Mouse (Mus musculus) forebrain, embryonic 10.5 days (tissue): ENCODE results near the gene Tle4. TPM values are rescaled to one million over a fixed set of nuclear protein-coding genes. Genes with fewer than 3 reads are reported as not detected.

Source experiments
- DNase-seq: peaks from one replicate; pipeline ENCODE4 v3.0.0-alpha.2; 2017; ENCODE audit warnings: low spot score; ENCODE audit errors: extremely low spot score
- H3K27ac ChIP-seq: fragments of 300-500 bp; sonication (generic); 2 replicates; pipeline ENCODE4 v1.5.1; 2016; ENCODE audit warnings: mild to moderate bottlenecking
- H3K27me3 ChIP-seq: fragments of 300-500 bp; sonication (generic); 2 replicates; pipeline ENCODE4 v1.6.1; 2016; ENCODE audit warnings: mild to moderate bottlenecking; ENCODE audit not compliant: poor library complexity, severe bottlenecking
- H3K36me3 ChIP-seq: fragments of 300-500 bp; sonication (generic); replicated peaks from 2 replicates; pipeline ENCODE4 v1.6.1; 2016; ENCODE audit warnings: mild to moderate bottlenecking, moderate library complexity
- H3K4me1 ChIP-seq: fragments of 300-500 bp; sonication (generic); 2 replicates; pipeline ENCODE4 v1.6.1; 2016
- H3K4me3 ChIP-seq: fragments of 300-500 bp; sonication (generic); 2 replicates; pipeline ENCODE4 v1.5.1; 2016; ENCODE audit warnings: mild to moderate bottlenecking, moderate library complexity
- H3K9me3 ChIP-seq: fragments of 300-500 bp; sonication (generic); 2 replicates; pipeline ENCODE4 v1.6.1; 2016; ENCODE audit warnings: mild to moderate bottlenecking, moderate library complexity
- WGBS: fragments of 180-500 bp; shearing (Covaris S2); methylation state at CpG from one replicate; pipeline ENCODE4 v1.1.7; 2016; 5-methylcytosine and 5-hydroxymethylcytosine counted together
- polyA plus RNA-seq: library from polyadenylated mRNA; unstranded; fragments of >200 nt; fragmentation: Nextera tagmentation; extraction: Ambion mirVana; gene quantifications from 2 replicates; pipeline ENCODE4 v1.2.1, GENCODE M21; 2016

Gene Tle4
- polyA plus RNA-seq, 1 experiment from 2014 or later = 24.5 TPM

GRCm38 (mm10) chr19:14505885-14506548 lies 91.8 kb downstream of the Tle4 start:
- H3K4me1 ChIP-seq = peaks cover 92% of the 10 kb centered on the region
- peak overlapping the region; percentile 66 for H3K27ac ChIP-seq
- peaks cover 66% of the 10 kb centered on the region for H3K27me3 ChIP-seq
- DNase-seq = peak; percentile 16
- H3K36me3 ChIP-seq = peaks cover 10% of the 10 kb centered on the region
- WGBS = 66% methylated on average over 2 of the region's 2 CpGs
- peak overlapping the region; percentile 10; the same call in 1 of the 2 replicates for H3K4me3 ChIP-seq
- H3K9me3 ChIP-seq = no peaks in the 10 kb centered on the region

GRCm38 (mm10) chr19:14505401-14505800 lies 92.5 kb downstream of the Tle4 start:
- no peak overlapping the region for H3K4me3 ChIP-seq
- DNase-seq = peak; percentile 20
- WGBS = 61% methylated on average over 3 of the region's 3 CpGs
- no peaks in the 10 kb centered on the region for H3K9me3 ChIP-seq
- H3K27me3 ChIP-seq = peaks cover 66% of the 10 kb centered on the region
- H3K4me1 ChIP-seq = peaks cover 98% of the 10 kb centered on the region
- H3K27ac ChIP-seq = peak overlapping the region; percentile 30; the same call in 1 of the 2 replicates
- H3K36me3 ChIP-seq = peaks cover 4% of the 10 kb centered on the region

DNA sequence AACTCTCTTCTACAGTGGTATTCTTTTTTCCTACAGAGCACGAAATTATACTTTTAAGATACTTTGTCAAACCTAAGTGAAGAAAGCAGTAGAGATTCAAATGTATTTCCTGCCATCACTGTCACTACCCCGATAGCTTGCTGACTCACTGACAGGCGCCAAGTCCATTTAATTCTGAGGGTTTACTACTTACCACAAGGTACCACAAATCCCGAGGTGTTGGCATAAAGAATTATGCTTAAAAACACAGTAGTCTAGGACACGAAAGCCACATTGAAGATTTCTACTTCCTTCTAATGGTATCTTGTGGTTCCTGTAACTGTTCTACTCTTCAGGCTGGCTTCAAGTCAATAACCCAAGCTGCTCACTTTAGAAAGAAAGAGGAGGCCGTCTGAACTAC lies 94.0 kb downstream of the Tle4 start:
- WGBS = 87% methylated on average over 6 of the region's 6 CpGs
- Histone ChIP-seq H3K27ac (no peak overlapping the region), H3K27me3 (peaks cover 66% of the 10 kb centered on the region), H3K4me3 (no peak overlapping the region), H3K36me3 (no peaks in the 10 kb centered on the region), H3K4me1 (peaks cover 99% of the 10 kb centered on the region), H3K9me3 (no peaks in the 10 kb centered on the region)
- DNase-seq = no peak

- H3K27me3 ChIP-seq = peaks cover 64% of the 10 kb centered on the region
- H3K9me3 ChIP-seq = no peaks in the 10 kb centered on the region
- no peak for DNase-seq
- peaks cover 85% of the 10 kb centered on the region for H3K4me1 ChIP-seq
- no peak overlapping the region for H3K27ac ChIP-seq
- no peak overlapping the region for H3K4me3 ChIP-seq
- WGBS = 17% methylated on average over 7 of the region's 7 CpGs
- H3K36me3 ChIP-seq = no peaks in the 10 kb centered on the region
Measured at GRCm38 (mm10) chr19:14502234-14502633, 95.6 kb downstream of the Tle4 start.

- Histone ChIP-seq H3K4me1 (peaks cover 62% of the 10 kb centered on the region), H3K9me3 (no peaks in the 10 kb centered on the region)
- 16% methylated on average over 3 of the region's 3 CpGs for WGBS
Measured at GRCm38 (mm10) chr19:14499835-14500425, 97.9 kb downstream of the Tle4 start.

DNA sequence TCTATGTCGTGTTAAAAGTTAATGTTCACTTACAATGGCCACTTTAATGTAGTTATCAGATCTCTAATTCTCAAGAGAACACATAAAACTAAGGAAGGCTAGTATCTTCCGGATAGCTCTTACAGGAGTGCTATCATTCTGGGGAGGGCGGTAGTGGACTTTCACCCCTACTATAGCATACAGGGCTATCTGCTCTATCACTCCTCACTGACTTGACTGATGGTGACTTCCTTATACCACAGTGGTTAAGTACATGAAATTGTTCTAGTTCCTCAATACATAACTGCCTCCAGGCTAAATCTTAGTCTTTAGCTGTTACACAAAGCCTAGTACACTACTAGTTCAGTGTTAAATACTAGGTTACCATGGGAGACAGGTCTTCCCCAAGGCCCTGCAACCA lies 104.8 kb downstream of the Tle4 start:
- H3K27me3 ChIP-seq = no peaks in the 10 kb centered on the region
- no peaks in the 10 kb centered on the region for H3K9me3 ChIP-seq
- H3K4me1 ChIP-seq = no peaks in the 10 kb centered on the region
- 90% methylated on average over 3 of the region's 3 CpGs for whole genome bisulfite sequencing
- H3K4me3 ChIP-seq = no peak overlapping the region
- H3K36me3 ChIP-seq = peaks cover 15% of the 10 kb centered on the region
- DNase-seq = no peak
- no peak overlapping the region for H3K27ac ChIP-seq

More at GRCm38 (mm10) chr19:14499835-14500425, 97.9 kb downstream of the Tle4 start:
- Histone ChIP-seq H3K27ac (no peak overlapping the region), H3K4me3 (no peak overlapping the region), H3K27me3 (peaks cover 53% of the 10 kb centered on the region), H3K36me3 (0 out of 2 replicates have a peak, but pooled peaks cover 4% of the 10 kb centered on the region)
- DNase-seq = no peak

GRCm38 (mm10) chr19:14487180-14487579 lies 110.7 kb downstream of the Tle4 start:
- 86% methylated on average over 9 of the region's 9 CpGs for WGBS
- no peaks in the 10 kb centered on the region; the same call in 1 of the 2 replicates for H3K27me3 ChIP-seq
- no peak overlapping the region for H3K27ac ChIP-seq
- no peaks in the 10 kb centered on the region; the same call in none of the 2 replicates for H3K36me3 ChIP-seq
- H3K4me1 ChIP-seq = peaks cover 31% of the 10 kb centered on the region
- no peaks in the 10 kb centered on the region for H3K9me3 ChIP-seq
- no peak overlapping the region for H3K4me3 ChIP-seq
- DNase-seq = no peak

GRCm38 (mm10) chr19:14485176-14485575 lies 112.7 kb downstream of the Tle4 start:
- peaks cover 7% of the 10 kb centered on the region for H3K27me3 ChIP-seq

DNA sequence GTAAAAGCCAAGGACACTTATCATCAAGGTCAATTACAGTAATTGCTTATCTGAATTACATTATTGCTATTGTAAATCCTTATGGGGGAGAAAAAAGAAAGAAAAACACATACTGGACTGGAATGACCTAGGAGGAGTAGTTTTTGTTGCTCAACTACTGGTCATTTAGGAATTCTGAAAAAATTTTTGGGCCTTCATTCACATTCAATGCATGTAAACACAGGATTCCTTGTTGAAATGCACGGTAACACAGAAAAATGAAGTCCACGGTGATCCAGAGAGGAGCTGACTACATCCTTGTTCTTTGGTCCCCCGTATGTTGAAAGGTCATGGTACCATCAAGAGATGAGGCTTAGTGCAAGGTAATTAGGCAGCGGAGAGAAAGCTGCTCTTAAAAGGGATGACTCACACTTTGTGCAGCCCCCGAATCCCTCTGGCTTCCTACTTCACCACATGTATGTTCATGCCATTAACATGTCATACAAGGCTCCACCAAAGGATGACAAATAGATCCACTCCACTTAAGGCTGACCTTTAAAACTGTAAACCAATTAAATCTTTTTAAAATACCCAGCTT lies 115.2 kb downstream of the Tle4 start:
- 52% methylated on average over 5 of the region's 5 CpGs for WGBS

More at GRCm38 (mm10) chr19:14485176-14485575, 112.7 kb downstream of the Tle4 start:
- Histone ChIP-seq H3K9me3 (no peaks in the 10 kb centered on the region), H3K4me1 (peaks cover 51% of the 10 kb centered on the region), H3K27ac (no peak overlapping the region), H3K36me3 (no peaks in the 10 kb centered on the region), H3K4me3 (no peak overlapping the region)
- WGBS = 91% methylated on average over 3 of the region's 3 CpGs
- DNase-seq = no peak

GRCm38 (mm10) chr19:14481796-14482561 lies 115.9 kb downstream of the Tle4 start:
- H3K9me3 ChIP-seq = no peaks in the 10 kb centered on the region
- H3K27me3 ChIP-seq = peaks cover 7% of the 10 kb centered on the region; the same call in 1 of the 2 replicates
- H3K27ac ChIP-seq = no peak overlapping the region
- H3K4me3 ChIP-seq = no peak overlapping the region
- H3K36me3 ChIP-seq = peaks cover 5% of the 10 kb centered on the region; the same call in 1 of the 2 replicates
- peaks cover 57% of the 10 kb centered on the region for H3K4me1 ChIP-seq
- no peak for DNase-seq
- WGBS = 39% methylated on average over 5 of the region's 5 CpGs

More for the DNA sequence above, 115.2 kb downstream of the Tle4 start:
- no peak overlapping the region for H3K27ac ChIP-seq
- H3K36me3 ChIP-seq = no peaks in the 10 kb centered on the region
- H3K4me1 ChIP-seq = peaks cover 61% of the 10 kb centered on the region
- H3K4me3 ChIP-seq = no peak overlapping the region
- H3K27me3 ChIP-seq = peaks cover 7% of the 10 kb centered on the region
- no peak for DNase-seq
- H3K9me3 ChIP-seq = no peaks in the 10 kb centered on the region

DNA sequence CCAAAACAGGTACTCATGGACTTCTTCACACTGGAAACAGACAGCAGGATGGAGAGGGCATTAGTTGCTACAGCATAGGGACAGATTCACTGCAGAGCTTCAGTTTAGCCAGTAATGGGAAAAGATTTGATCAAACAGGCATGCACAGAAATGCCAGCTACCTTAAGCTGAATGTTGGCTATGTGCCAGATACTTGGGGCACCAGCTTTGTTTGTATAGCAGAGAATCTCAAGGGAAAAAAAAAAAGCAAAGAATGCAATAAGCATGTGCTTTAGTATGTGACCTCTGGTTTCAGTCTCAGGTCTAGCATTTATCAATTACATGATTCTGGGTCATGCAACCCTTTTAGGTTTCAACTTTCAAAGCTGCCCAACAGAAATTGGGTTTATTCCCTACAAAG lies 118.1 kb downstream of the Tle4 start:
- Histone ChIP-seq H3K27ac (no peak overlapping the region), H3K4me3 (no peak overlapping the region), H3K4me1 (peaks cover 52% of the 10 kb centered on the region), H3K9me3 (no peaks in the 10 kb centered on the region), H3K36me3 (peaks cover 5% of the 10 kb centered on the region; the same call in 1 of the 2 replicates), H3K27me3 (peaks cover 7% of the 10 kb centered on the region; the same call in 1 of the 2 replicates)
- DNase-seq = no peak

- Histone ChIP-seq H3K27me3 (no peaks in the 10 kb centered on the region), H3K36me3 (peaks cover 41% of the 10 kb centered on the region), H3K4me1 (0 out of 2 replicates have a peak, but pooled peaks cover 6% of the 10 kb centered on the region), H3K9me3 (no peaks in the 10 kb centered on the region), H3K27ac (no peak overlapping the region), H3K4me3 (no peak overlapping the region)
- 86% methylated on average over 8 of the region's 8 CpGs for WGBS
- no peak for DNase-seq
Measured at GRCm38 (mm10) chr19:14469325-14469724, 128.5 kb downstream of the Tle4 start.
